Mouse (Mus musculus) CH12.LX (cell line): ENCODE measurements at regions not wholly inside any gene's neighbourhood (a gene's known extent, or its start where the extent isn't known, plus 50 kb on each side); places are given as distances from the start of the nearest gene placed in this dataset.

Experiments
- CTCF ChIP-seq, 2 experiments: IDR thresholded peaks in 1 of 2; conservative IDR thresholded peaks in 1 of 2; 2 replicates each; pipeline ENCODE4 v1.5.1; 2011 to 2012; ENCODE audit warnings: low read depth in 2 of 2, low read length in 2 of 2, improper control_type of control experiment in 1 of 2, inconsistent platforms in 1 of 2, mild to moderate bottlenecking in 1 of 2, moderate library complexity in 1 of 2
- EP300 ChIP-seq: IDR thresholded peaks from 2 replicates; pipeline ENCODE4 v1.6.1; 2011; ENCODE audit warnings: low read length, improper control_type of control experiment
- IRF4 ChIP-seq: IDR thresholded peaks from 2 replicates; pipeline ENCODE4 v1.6.1; 2014; ENCODE audit warnings: low read depth, mild to moderate bottlenecking, inconsistent platforms, low read length, improper control_type of control experiment
- KAT2A ChIP-seq: IDR thresholded peaks from 2 replicates; pipeline ENCODE4 v1.6.1; 2012; ENCODE audit warnings: low read length, improper control_type of control experiment, inconsistent platforms; ENCODE audit not compliant: insufficient replicate concordance
- MAX ChIP-seq: IDR thresholded peaks from 2 replicates; pipeline ENCODE4 v1.6.1; 2011; ENCODE audit warnings: low read length, improper control_type of control experiment
- MEF2A ChIP-seq: IDR thresholded peaks from 2 replicates; pipeline ENCODE4 v1.6.1; 2014; ENCODE audit warnings: low read depth, mild to moderate bottlenecking, inconsistent platforms, low read length, improper control_type of control experiment, borderline replicate concordance
- PAX5 ChIP-seq: IDR thresholded peaks from 2 replicates; pipeline ENCODE4 v1.6.1; 2012; ENCODE audit warnings: low read length, inconsistent platforms, mixed read lengths
- POLR2A ChIP-seq: IDR thresholded peaks from 2 replicates; pipeline ENCODE4 v1.6.1; 2011; ENCODE audit warnings: low read depth, mild to moderate bottlenecking, improper control_type of control experiment, low read length
- SMC3 ChIP-seq: IDR thresholded peaks from 2 replicates; pipeline ENCODE4 v1.6.1; 2011; ENCODE audit warnings: low read depth, low read length, improper control_type of control experiment
- ZNF384 ChIP-seq: IDR thresholded peaks from 2 replicates; pipeline ENCODE4 v1.6.1; 2012; ENCODE audit warnings: low read depth, low read length, improper control_type of control experiment, inconsistent platforms

GRCm38 (mm10) chr1:19421116-19421515 is 212.4 kb downstream of the Tfap2b start:
- no peak for TF ChIP-seq CTCF (conservative IDR thresholded peaks at IDR 0.05 in 1 of 2, IDR thresholded peaks at IDR 0.05 in 1 of 2; ENCODE audit: low read depth in 2 of 2, low read length in 2 of 2)
- no peak for TF ChIP-seq MAX
- TF ChIP-seq POLR2A: no peak
- TF ChIP-seq IRF4: no peak
- no peak for TF ChIP-seq EP300
- no peak for TF ChIP-seq PAX5
- TF ChIP-seq MEF2A: no peak
- no peak for TF ChIP-seq ZNF384
- TF ChIP-seq SMC3: no peak
- TF ChIP-seq KAT2A: no peak
